Mouse (Mus musculus) lung, embryonic 16.5 days (tissue): ENCODE measurements around the gene Insr. TPM values are rescaled to one million over a fixed set of nuclear protein-coding genes. Genes with fewer than 3 reads are reported as not detected.

Experiments
- ATAC-seq: fragments of 200-750 bp; cut with Nextera tagmentation; 2 replicates; pipeline ENCODE4 v1.8.0; 2017; ENCODE audit warnings: low read depth, mild to moderate bottlenecking, moderate library complexity
- H3K27ac ChIP-seq: fragments of 300-500 bp; sonication (generic); 2 replicates; pipeline ENCODE4 v1.5.1; 2014; ENCODE audit warnings: mild to moderate bottlenecking, control low read depth, low read length
- H3K27me3 ChIP-seq: fragments of 300-500 bp; sonication (generic); 2 replicates; pipeline ENCODE4 v1.6.1; 2014; ENCODE audit warnings: low read depth, low read length, mixed read lengths; ENCODE audit not compliant: control insufficient read depth, insufficient read depth
- H3K36me3 ChIP-seq: fragments of 300-500 bp; sonication (generic); 2 replicates; pipeline ENCODE4 v1.6.1; 2014; ENCODE audit warnings: low read length; ENCODE audit not compliant: control insufficient read depth, insufficient read depth
- H3K4me1 ChIP-seq: fragments of 300-500 bp; sonication (generic); replicated peaks from 2 replicates; pipeline ENCODE4 v1.6.1; 2014; ENCODE audit warnings: low read length, mixed read lengths; ENCODE audit not compliant: control insufficient read depth, insufficient read depth
- H3K4me2 ChIP-seq: fragments of 300-500 bp; sonication (generic); 2 replicates; pipeline ENCODE4 v1.6.1; 2014; ENCODE audit warnings: low read depth, low read length, control low read depth
- H3K4me3 ChIP-seq: fragments of 300-500 bp; sonication (generic); 2 replicates; pipeline ENCODE4 v1.5.1; 2014; ENCODE audit warnings: mild to moderate bottlenecking, low read length, control low read depth
- H3K9ac ChIP-seq: fragments of 300-500 bp; sonication (generic); 2 replicates; pipeline ENCODE4 v1.6.1; 2014; ENCODE audit warnings: low read length, control low read depth
- H3K9me3 ChIP-seq: fragments of 300-500 bp; sonication (generic); 2 replicates; pipeline ENCODE4 v1.6.1; 2016; ENCODE audit warnings: low read length; ENCODE audit not compliant: control insufficient read depth
- WGBS: fragments of 180-500 bp; shearing (Covaris S2); extraction: QIAGEN DNeasy Blood & Tissue Kit; methylation state at CpG from one replicate; pipeline ENCODE4 v1.1.7; 2014; 5-methylcytosine and 5-hydroxymethylcytosine counted together
- polyA plus RNA-seq: library from polyadenylated mRNA; unstranded; fragments of >200 nt; fragmentation: Nextera tagmentation; extraction: Ambion mirVana; gene quantifications from 2 replicates; pipeline ENCODE4 v1.2.1, GENCODE M21; 2015

Insr gene
- polyA plus RNA-seq, 1 experiment from 2014 or later: 34.1 TPM

DNA sequence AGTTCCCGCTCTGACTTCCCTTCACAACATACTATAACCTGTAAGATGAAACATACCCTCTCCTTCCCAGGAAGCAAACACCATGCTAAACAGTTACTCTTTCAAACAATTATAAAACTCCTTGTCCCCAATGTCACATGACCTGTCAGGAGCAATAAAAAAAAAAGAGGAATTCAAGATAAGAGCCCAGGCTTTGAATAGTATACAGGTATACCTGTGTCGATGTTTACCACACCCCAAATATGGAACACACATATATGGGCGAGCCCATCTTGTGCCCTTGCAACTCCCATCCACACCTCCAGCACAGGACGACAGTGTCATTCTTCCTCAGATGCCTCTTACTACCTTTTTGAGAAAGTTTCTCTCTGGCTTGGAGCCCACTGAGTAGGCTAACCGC lies 18.3 kb downstream of the Insr start:
- WGBS: 86% methylated on average over 5 of the region's 5 CpGs
- Histone ChIP-seq H3K4me3 (no peak overlapping the region), H3K36me3 (peaks cover 17% of the 10 kb centered on the region), H3K4me1 (peaks cover 9% of the 10 kb centered on the region; the same call in 1 of the 2 replicates), H3K4me2 (no peak overlapping the region), H3K27me3 (no peaks in the 10 kb centered on the region), H3K27ac (0 out of 2 replicates have a peak overlapping the region, but pooled peaks have one; percentile 22), H3K9me3 (no peaks in the 10 kb centered on the region), H3K9ac (no peak overlapping the region)
- no peak for ATAC-seq

DNA sequence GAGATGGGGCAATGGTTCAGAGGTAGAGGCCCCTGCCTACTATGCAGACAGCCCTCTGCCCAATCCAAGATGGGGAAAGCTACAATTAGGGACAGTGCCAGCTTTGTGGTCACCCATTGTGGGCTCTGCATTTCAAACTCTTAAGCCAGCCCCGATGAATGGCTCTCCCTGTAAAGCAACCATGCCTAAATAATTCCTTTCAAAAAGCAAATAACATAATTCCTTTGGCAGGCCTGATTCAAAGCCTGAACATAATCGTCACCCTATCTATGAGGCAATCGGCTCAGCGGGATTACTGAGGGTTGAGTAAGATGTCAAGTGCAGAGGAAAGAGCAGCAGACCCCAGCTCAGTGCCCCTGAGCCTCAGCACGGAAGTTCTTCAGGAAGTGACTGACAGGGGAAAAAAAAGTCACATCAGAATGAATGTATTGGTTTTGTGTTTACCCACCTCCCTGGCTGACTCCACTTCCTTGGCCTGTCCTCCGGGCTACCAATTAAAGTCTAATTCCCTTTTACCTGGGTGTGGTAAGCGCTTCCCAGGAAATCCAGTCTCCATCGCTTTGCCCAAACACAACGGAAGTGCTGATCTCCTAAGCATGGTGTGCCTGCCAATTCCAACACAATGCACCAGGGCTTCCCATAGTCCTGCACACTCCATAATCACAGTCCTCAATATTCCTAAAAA lies 19.1 kb downstream of the Insr start:
- Histone ChIP-seq H3K9me3 (no peaks in the 10 kb centered on the region), H3K9ac (no peak overlapping the region), H3K4me3 (no peak overlapping the region), H3K4me2 (no peak overlapping the region), H3K4me1 (peaks cover 6% of the 10 kb centered on the region; the same call in 1 of the 2 replicates), H3K36me3 (peaks cover 17% of the 10 kb centered on the region), H3K27ac (no peak overlapping the region), H3K27me3 (no peaks in the 10 kb centered on the region)
- 0 out of 2 replicates have a peak, but pooled peaks have one; percentile 20 for ATAC-seq
- 52% methylated on average over 9 of the region's 9 CpGs for WGBS

DNA sequence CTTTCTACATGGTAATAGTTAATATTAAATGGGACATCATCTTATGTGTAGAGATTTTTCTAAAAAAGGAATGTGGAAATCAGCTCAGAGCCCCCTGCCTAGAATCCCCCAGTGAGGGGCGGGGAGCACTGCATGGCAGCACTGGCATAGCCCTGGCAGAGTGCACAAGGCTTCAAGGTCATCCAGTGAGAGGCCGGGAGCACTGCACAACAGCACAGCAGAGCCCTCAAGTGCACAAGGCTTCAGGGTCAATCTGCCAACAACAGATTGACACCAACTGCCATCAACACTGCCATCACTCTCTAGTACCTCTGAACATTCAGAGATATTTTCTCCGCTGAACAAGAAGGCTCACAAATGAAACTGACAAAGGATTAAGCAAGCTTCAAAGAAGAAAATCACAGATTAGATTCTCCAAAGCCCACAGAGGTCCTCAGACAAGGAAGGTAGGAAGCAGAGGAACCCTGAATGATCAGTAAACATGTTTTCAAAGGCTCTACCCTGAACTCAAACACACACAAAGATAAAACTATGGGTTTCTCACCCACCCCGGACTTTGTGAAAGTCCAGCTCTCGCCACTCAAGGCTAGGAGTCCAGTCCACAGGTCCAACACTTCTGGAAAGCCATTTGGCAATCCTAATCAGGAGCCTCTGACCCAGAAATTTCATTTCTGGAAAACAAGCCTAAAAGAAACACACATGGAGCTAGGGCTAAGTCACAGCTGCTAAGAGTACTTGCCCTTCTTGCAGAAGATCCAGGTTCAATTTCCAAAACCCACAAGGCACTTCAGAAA lies 23.1 kb downstream of the Insr start:
- WGBS: 81% methylated on average over 5 of the region's 5 CpGs
- Histone ChIP-seq H3K27me3 (no peaks in the 10 kb centered on the region), H3K27ac (no peak overlapping the region), H3K4me2 (no peak overlapping the region), H3K4me3 (no peak overlapping the region), H3K9me3 (no peaks in the 10 kb centered on the region), H3K4me1 (peaks cover 8% of the 10 kb centered on the region; the same call in 1 of the 2 replicates), H3K36me3 (peaks cover 19% of the 10 kb centered on the region), H3K9ac (no peak overlapping the region)
- ATAC-seq: no peak

DNA sequence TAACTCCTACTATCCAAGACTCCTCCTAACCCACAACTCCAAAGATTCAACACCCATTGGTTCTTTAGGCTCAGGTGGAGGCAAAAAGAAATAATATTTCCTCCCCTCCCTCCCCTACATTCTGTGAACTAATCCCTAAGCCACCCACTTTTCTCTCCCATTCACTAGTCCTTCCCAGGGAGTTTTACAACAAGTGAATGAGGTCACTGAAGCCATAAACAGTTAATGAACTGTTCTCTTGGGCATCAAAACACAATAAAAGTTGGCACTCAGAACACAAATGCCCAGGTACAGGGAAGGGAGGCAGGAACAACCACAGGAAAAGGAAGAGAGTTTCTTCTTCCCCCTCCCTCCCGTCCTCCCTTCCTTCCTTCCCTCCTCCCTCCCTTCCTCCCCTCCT lies 24.1 kb downstream of the Insr start:
- H3K9me3 ChIP-seq: no peaks in the 10 kb centered on the region; the same call in 1 of the 2 replicates
- no peak overlapping the region for H3K9ac ChIP-seq
- peaks cover 6% of the 10 kb centered on the region; the same call in 1 of the 2 replicates for H3K4me1 ChIP-seq
- H3K27ac ChIP-seq: no peak overlapping the region
- ATAC-seq: no peak
- no peak overlapping the region for H3K4me2 ChIP-seq
- 93% methylated on average over 1 of the region's 1 CpGs for WGBS
- no peaks in the 10 kb centered on the region for H3K27me3 ChIP-seq
- peaks cover 23% of the 10 kb centered on the region for H3K36me3 ChIP-seq
- no peak overlapping the region for H3K4me3 ChIP-seq

DNA sequence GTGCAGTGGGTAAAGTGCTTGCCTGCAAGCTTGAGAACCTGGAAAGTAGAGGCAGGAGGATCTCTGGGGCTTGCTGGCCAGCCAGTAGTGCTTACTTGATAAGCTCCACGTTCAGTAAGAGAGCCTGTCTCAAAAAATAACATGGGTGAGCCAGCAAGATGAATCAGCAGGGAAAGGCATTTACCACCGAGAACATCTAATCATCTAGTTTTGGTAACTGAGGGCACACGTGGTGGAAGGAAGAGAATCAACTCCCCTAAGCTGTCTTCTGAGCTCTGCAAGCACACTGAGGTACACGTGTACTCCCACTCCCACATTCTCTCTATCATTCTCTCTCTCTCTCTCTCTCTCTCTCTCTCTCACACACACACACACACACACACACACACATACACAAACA lies 26.2 kb downstream of the Insr start:
- Histone ChIP-seq H3K9ac (no peak overlapping the region), H3K27me3 (no peaks in the 10 kb centered on the region), H3K9me3 (no peaks in the 10 kb centered on the region; the same call in 1 of the 2 replicates), H3K36me3 (peaks cover 16% of the 10 kb centered on the region), H3K4me2 (no peak overlapping the region), H3K27ac (no peak overlapping the region), H3K4me1 (0 out of 2 replicates have a peak, but pooled peaks cover 4% of the 10 kb centered on the region), H3K4me3 (no peak overlapping the region)
- no peak for ATAC-seq
- WGBS: 55% methylated on average over 4 of the region's 4 CpGs

DNA sequence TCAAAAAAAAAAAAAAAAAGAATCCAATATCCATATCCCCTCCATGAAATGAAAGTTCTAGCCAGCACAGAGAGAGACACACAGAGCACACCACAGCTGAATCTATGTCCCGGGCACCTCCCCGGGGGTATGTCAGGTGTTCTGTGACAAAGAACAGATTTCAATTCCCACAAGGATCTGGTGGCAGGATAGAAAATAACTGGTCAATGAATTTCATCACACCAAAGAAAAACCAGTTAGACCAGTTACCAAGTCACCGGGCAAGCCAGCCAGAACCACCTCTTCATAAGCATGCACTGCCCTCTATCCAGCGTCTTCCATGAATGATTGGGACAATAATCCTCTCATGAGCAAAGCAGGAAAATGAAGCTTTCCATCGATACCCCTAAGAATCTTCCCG lies 26.8 kb downstream of the Insr start:
- 62% methylated on average over 6 of the region's 6 CpGs for WGBS
- Histone ChIP-seq H3K9ac (no peak overlapping the region), H3K4me1 (0 out of 2 replicates have a peak, but pooled peaks cover 4% of the 10 kb centered on the region), H3K4me3 (no peak overlapping the region), H3K27ac (no peak overlapping the region), H3K27me3 (no peaks in the 10 kb centered on the region), H3K36me3 (peaks cover 11% of the 10 kb centered on the region; the same call in 1 of the 2 replicates), H3K4me2 (peak overlapping the region; percentile 10; the same call in 1 of the 2 replicates), H3K9me3 (no peaks in the 10 kb centered on the region; the same call in 1 of the 2 replicates)
- ATAC-seq: peak; percentile 51; the same call in 1 of the 2 replicates

DNA sequence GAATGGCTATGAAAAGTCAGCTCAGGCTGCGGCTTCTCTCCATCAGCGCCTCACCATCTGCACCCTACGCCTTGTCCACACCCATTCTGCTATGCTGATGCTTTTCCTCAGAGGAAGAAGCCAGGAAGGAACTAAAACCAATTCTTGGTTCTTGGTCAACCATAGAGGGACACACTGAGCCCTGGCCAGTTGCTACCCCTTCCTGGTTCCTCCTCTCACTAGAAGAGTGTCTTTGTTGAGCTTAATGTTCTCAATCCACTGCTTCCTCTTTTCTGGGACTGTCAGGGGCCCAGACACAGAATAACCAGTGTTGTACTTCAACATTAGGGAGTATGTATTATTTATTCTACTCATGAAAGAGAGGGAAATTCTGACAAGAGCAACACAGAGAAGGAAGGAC lies 28.3 kb downstream of the Insr start:
- Histone ChIP-seq H3K27me3 (no peaks in the 10 kb centered on the region), H3K9me3 (no peaks in the 10 kb centered on the region; the same call in none of the 2 replicates), H3K36me3 (peaks cover 15% of the 10 kb centered on the region; the same call in 1 of the 2 replicates), H3K4me2 (no peak overlapping the region), H3K27ac (no peak overlapping the region), H3K4me1 (0 out of 2 replicates have a peak, but pooled peaks cover 4% of the 10 kb centered on the region), H3K9ac (no peak overlapping the region), H3K4me3 (no peak overlapping the region)
- ATAC-seq: no peak
- 94% methylated on average over 3 of the region's 3 CpGs for WGBS

DNA sequence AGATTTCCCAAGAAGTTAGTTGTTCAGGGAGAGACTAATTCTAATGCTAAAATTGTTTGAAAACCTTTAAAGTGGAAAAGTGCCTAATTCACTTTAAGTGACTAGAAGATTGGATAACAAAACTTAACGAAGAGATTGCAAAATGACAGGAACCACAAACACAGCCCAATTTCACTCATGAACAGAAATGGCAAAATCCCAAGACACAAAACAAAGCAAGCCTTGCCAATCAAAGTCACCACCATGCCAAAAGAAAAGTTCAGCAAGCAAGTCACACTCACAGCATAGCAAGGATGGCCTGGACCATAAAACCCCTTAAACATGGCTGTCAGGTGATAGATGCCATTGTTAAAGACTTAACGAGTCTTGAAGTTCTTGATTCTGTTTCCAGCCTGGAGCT lies 29.5 kb downstream of the Insr start:
- Histone ChIP-seq H3K4me2 (no peak overlapping the region), H3K36me3 (peaks cover 18% of the 10 kb centered on the region; the same call in 1 of the 2 replicates), H3K9ac (no peak overlapping the region), H3K4me3 (no peak overlapping the region), H3K4me1 (0 out of 2 replicates have a peak, but pooled peaks cover 4% of the 10 kb centered on the region), H3K27ac (no peak overlapping the region), H3K9me3 (no peaks in the 10 kb centered on the region; the same call in none of the 2 replicates), H3K27me3 (no peaks in the 10 kb centered on the region)
- WGBS: 66% methylated on average over 2 of the region's 2 CpGs
- no peak for ATAC-seq

DNA sequence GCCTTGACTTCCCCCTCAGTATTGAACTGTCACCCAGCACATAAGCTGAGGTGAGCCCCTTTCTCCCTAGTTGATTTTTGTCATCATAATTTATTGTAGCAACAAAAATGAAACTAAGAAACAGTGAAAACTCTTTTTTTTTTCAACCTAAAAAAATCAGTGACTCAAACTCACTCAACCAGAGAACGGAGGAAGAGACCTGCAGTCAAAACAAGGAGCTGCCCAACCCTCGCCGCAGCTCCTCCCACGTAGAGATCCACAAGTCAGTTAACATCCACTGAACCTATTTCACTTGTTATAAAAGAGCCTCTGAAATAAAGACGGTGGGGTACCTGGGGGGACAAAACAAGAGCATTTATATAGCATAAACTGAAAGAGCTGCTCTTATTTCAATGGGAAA lies 30.7 kb downstream of the Insr start:
- no peak overlapping the region for H3K27ac ChIP-seq
- ATAC-seq: no peak
- no peak overlapping the region for H3K9ac ChIP-seq
- H3K4me2 ChIP-seq: no peak overlapping the region
- H3K4me1 ChIP-seq: 0 out of 2 replicates have a peak, but pooled peaks cover 4% of the 10 kb centered on the region
- H3K9me3 ChIP-seq: no peaks in the 10 kb centered on the region; the same call in none of the 2 replicates
- peaks cover 13% of the 10 kb centered on the region; the same call in 1 of the 2 replicates for H3K36me3 ChIP-seq
- WGBS: 84% methylated on average over 5 of the region's 5 CpGs
- H3K27me3 ChIP-seq: no peaks in the 10 kb centered on the region
- H3K4me3 ChIP-seq: no peak overlapping the region
